Mouse (Mus musculus) megakaryocyte, embryonic 14.5 days (primary cell): ENCODE results near the gene Dact3.

Source experiments
- FLI1 ChIP-seq: IDR thresholded peaks from 2 replicates; pipeline ENCODE4 v1.6.1; 2012; ENCODE audit warnings: low read length, inconsistent platforms, mixed read lengths
- GATA1 ChIP-seq: IDR thresholded peaks from 3 replicates; pipeline ENCODE4 v1.6.1; 2012; ENCODE audit warnings: mixed read lengths, low read length, inconsistent platforms, borderline replicate concordance

GRCm38 (mm10) chr7:16874756-16875309 lies 284 bp upstream of the Dact3 start:
- TF ChIP-seq GATA1 = no peak
- no peak for TF ChIP-seq FLI1
